Mouse (Mus musculus): Measurements from ENCODE around the gene Rtbdn.

DNA sequence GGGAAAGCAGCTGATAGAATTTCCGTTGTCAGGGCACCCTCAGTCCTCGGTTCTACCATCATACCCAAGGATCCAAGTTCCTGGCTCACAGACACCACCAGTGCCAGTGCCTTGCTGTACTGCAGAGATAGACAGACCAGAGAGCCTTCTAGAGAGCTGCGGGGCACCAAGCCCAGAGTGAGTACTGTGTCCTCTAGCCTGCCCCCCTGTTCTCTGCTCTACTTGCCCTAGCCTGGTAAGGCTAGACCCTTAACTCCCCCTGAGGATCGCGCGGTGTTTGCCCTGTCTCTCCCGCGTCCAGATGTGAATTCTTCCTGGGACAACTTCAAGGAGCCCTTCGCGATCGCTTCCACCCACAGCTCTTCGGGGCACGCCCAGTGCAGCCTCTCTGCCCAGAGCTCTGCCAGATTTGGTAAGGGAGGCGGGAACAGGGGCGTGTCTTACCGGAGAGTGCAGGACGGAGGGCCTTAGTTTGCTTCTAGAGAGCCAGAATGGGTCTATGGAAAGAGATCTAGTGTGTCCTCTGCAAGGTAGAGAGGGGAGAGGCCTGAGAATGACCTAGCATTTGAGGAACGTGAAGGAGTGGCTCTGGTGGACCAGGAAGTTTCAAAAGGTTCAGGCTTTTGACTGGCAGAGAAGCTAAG lies 5.9 kb downstream of the Rtbdn start:
- no peak for TF ChIP-seq CTCF (IDR thresholded peaks at IDR 0.05; ENCODE audit: low read depth, low read length)
- TF ChIP-seq POLR2A (IDR thresholded peaks at IDR 0.05; ENCODE audit: extremely low read depth, insufficient read depth, low read length) = no peak
